Mouse (Mus musculus): Measurements from ENCODE around the gene Kank1. TPM values are rescaled to one million over a fixed set of nuclear protein-coding genes. Genes with fewer than 3 reads are reported as not detected.

Kank1 gene
- total and polyA plus RNA-seq, 2 experiments from 2014 or later: 6.0 to 16.6 TPM

DNA sequence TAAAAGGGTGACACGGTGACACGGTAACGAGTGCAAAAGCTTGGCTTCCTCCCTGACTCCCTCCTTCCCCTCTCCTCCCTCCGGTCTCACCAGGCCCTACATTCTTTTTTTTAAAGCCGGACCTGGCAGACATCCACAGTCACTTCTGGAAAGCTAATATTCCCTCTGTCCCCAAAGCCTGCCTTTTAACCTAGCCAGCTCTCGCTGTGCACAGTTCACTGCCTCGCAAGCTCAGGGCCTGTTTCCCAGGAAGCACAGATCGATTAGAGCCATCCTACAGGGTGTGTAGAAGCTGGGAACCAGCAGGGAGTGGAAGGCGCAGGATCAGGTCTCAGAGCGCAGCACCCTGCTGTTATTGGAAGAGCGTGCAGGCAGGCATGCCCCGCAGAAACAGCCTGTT lies 138.2 kb downstream of the Kank1 start:
- no peak for ATAC-seq (ENCODE audit: low FRiP score)
- no peak overlapping the region for H3K9ac ChIP-seq (replicated peaks; ENCODE audit: low read length, poor library complexity, severe bottlenecking)
- H3K4me2 ChIP-seq (ENCODE audit: low read depth, low read length, poor library complexity, severe bottlenecking): 0 out of 2 replicates have a peak overlapping the region, but pooled peaks have one; percentile 18

DNA sequence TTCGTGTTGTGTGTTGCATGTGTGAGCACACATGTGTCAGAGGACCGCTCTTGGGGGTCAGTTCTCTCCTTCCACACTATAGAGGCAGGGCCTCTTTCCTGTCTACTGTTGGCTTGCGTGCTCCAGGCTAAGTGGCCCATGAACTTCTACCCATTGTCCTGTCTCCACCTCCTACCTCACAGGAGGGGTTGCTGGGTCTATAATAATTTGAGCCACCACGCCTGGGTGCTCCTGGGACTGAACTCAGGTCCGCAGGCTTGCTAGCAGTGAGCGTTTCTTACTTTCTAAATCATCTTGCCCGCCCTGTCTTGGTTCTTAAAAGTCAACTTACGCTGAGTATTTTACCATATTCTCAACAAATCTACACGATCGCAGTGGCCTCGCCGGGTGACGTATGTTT lies 140.1 kb downstream of the Kank1 start:
- no peak overlapping the region for H3K4me2 ChIP-seq (ENCODE audit: low read depth, low read length, poor library complexity, severe bottlenecking)
- ATAC-seq (ENCODE audit: low FRiP score): no peak
- no peak overlapping the region for H3K9ac ChIP-seq (replicated peaks; ENCODE audit: low read length, poor library complexity, severe bottlenecking)
- 94% methylated on average over 13 of the region's 13 CpGs for WGBS
- H3K4me1 ChIP-seq (ENCODE audit: insufficient read depth, low read length): peaks cover 4% of the 10 kb centered on the region
- no peak for DNase-seq (ENCODE audit: low spot score)
- H3K4me3 ChIP-seq (ENCODE audit: low read depth, low read length): no peak overlapping the region
- H3K36me3 ChIP-seq (ENCODE audit: insufficient read depth, low read length): no peaks in the 10 kb centered on the region
- no peaks in the 10 kb centered on the region for H3K27me3 ChIP-seq (ENCODE audit: insufficient read depth, low read length)
- TF ChIP-seq CTCF (IDR thresholded peaks at IDR 0.05): no peak
- no peak overlapping the region for H3K27ac ChIP-seq (ENCODE audit: low read depth, low read length)
- no peaks in the 10 kb centered on the region for H3K9me3 ChIP-seq (ENCODE audit: low read length)

More for the DNA sequence above, 138.2 kb downstream of the Kank1 start:
- no peak for TF ChIP-seq CTCF (IDR thresholded peaks at IDR 0.05)
- Histone ChIP-seq H3K36me3 (ENCODE audit: insufficient read depth, low read length) (no peaks in the 10 kb centered on the region), H3K9me3 (ENCODE audit: low read length) (no peaks in the 10 kb centered on the region), H3K27me3 (ENCODE audit: insufficient read depth, low read length) (no peaks in the 10 kb centered on the region), H3K4me3 (ENCODE audit: low read depth, low read length) (no peak overlapping the region), H3K27ac (ENCODE audit: low read depth, low read length) (no peak overlapping the region), H3K4me1 (ENCODE audit: insufficient read depth, low read length) (peaks cover 4% of the 10 kb centered on the region)
- WGBS: 7% methylated on average over 12 of the region's 12 CpGs
- DNase-seq (ENCODE audit: low spot score): peak; percentile 72

- Histone ChIP-seq H3K4me3 (ENCODE audit: low read depth, low read length) (no peak overlapping the region), H3K4me2 (ENCODE audit: low read depth, low read length, poor library complexity, severe bottlenecking) (no peak overlapping the region), H3K27me3 (ENCODE audit: insufficient read depth, low read length) (no peaks in the 10 kb centered on the region), H3K36me3 (ENCODE audit: insufficient read depth, low read length) (no peaks in the 10 kb centered on the region), H3K27ac (ENCODE audit: low read depth, low read length) (no peak overlapping the region), H3K9ac (replicated peaks; ENCODE audit: low read length, poor library complexity, severe bottlenecking) (no peak overlapping the region), H3K9me3 (ENCODE audit: low read length) (no peaks in the 10 kb centered on the region), H3K4me1 (ENCODE audit: insufficient read depth, low read length) (peaks cover 5% of the 10 kb centered on the region; the same call in 1 of the 2 replicates)
- TF ChIP-seq CTCF (IDR thresholded peaks at IDR 0.05): no peak
- no peak for DNase-seq (ENCODE audit: low spot score)
- no peak for ATAC-seq (ENCODE audit: low FRiP score)
- WGBS: 86% methylated on average over 9 of the region's 9 CpGs
Measured at GRCm38 (mm10) chr19:25380675-25381074, 143.9 kb downstream of the Kank1 start.

DNA sequence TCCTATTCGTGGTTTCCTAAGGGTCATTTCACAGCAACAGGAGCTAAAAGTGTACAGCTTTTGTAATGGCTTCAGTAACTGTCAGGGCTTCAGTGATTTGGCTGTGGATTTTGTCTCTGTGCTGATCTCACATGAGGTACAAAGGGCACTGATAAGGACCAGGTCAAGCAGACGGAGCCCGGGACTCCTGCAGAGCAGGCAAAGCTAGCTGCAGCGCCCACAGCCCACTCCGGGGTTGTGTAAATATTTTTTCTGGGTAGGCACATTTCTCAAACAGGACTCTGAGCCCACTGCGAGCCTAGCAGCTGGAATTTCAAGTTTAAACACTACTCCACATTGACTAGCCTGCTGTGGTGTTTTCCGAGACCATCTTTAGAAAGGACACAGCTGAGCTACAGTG lies 145.2 kb downstream of the Kank1 start:
- DNase-seq (ENCODE audit: low spot score): no peak

GRCm38 (mm10) chr19:25382494-25382893 lies 145.7 kb downstream of the Kank1 start:
- TF ChIP-seq CTCF (IDR thresholded peaks at IDR 0.05): no peak
- no peak for DNase-seq (ENCODE audit: low spot score)
- ATAC-seq (ENCODE audit: low FRiP score): no peak
- Histone ChIP-seq H3K4me3 (ENCODE audit: low read depth, low read length) (no peak overlapping the region), H3K36me3 (ENCODE audit: insufficient read depth, low read length) (no peaks in the 10 kb centered on the region), H3K9me3 (ENCODE audit: low read length) (no peaks in the 10 kb centered on the region), H3K4me1 (ENCODE audit: insufficient read depth, low read length) (peaks cover 5% of the 10 kb centered on the region; the same call in 1 of the 2 replicates), H3K4me2 (ENCODE audit: low read depth, low read length, poor library complexity, severe bottlenecking) (no peak overlapping the region), H3K9ac (replicated peaks; ENCODE audit: low read length, poor library complexity, severe bottlenecking) (no peak overlapping the region), H3K27me3 (ENCODE audit: insufficient read depth, low read length) (no peaks in the 10 kb centered on the region), H3K27ac (ENCODE audit: low read depth, low read length) (no peak overlapping the region)
- 70% methylated on average over 6 of the region's 6 CpGs for WGBS

More for the DNA sequence above, 145.2 kb downstream of the Kank1 start:
- ATAC-seq (ENCODE audit: low FRiP score): no peak
- no peak overlapping the region for H3K4me2 ChIP-seq (ENCODE audit: low read depth, low read length, poor library complexity, severe bottlenecking)
- no peak overlapping the region for H3K4me3 ChIP-seq (ENCODE audit: low read depth, low read length)
- WGBS: 49% methylated on average over 7 of the region's 7 CpGs
- no peak overlapping the region for H3K9ac ChIP-seq (replicated peaks; ENCODE audit: low read length, poor library complexity, severe bottlenecking)
- H3K4me1 ChIP-seq (ENCODE audit: insufficient read depth, low read length): peaks cover 5% of the 10 kb centered on the region; the same call in 1 of the 2 replicates
- TF ChIP-seq CTCF (IDR thresholded peaks at IDR 0.05): no peak
- no peaks in the 10 kb centered on the region for H3K36me3 ChIP-seq (ENCODE audit: insufficient read depth, low read length)
- H3K9me3 ChIP-seq (ENCODE audit: low read length): no peaks in the 10 kb centered on the region
- no peaks in the 10 kb centered on the region for H3K27me3 ChIP-seq (ENCODE audit: insufficient read depth, low read length)
- no peak overlapping the region for H3K27ac ChIP-seq (ENCODE audit: low read depth, low read length)

- ATAC-seq (ENCODE audit: low FRiP score): no peak
- H3K4me1 ChIP-seq (ENCODE audit: insufficient read depth, low read length): peaks cover 5% of the 10 kb centered on the region; the same call in 1 of the 2 replicates
- no peaks in the 10 kb centered on the region for H3K9me3 ChIP-seq (ENCODE audit: low read length)
- no peak for TF ChIP-seq CTCF (IDR thresholded peaks at IDR 0.05)
- no peak for DNase-seq (ENCODE audit: low spot score)
- H3K36me3 ChIP-seq (ENCODE audit: insufficient read depth, low read length): no peaks in the 10 kb centered on the region
- no peak overlapping the region for H3K4me2 ChIP-seq (ENCODE audit: low read depth, low read length, poor library complexity, severe bottlenecking)
- H3K9ac ChIP-seq (replicated peaks; ENCODE audit: low read length, poor library complexity, severe bottlenecking): no peak overlapping the region
- no peak overlapping the region for H3K27ac ChIP-seq (ENCODE audit: low read depth, low read length)
- no peaks in the 10 kb centered on the region for H3K27me3 ChIP-seq (ENCODE audit: insufficient read depth, low read length)
- no peak overlapping the region for H3K4me3 ChIP-seq (ENCODE audit: low read depth, low read length)
- 10% methylated on average over 12 of the region's 12 CpGs for WGBS
Measured at GRCm38 (mm10) chr19:25383386-25384146, 146.8 kb downstream of the Kank1 start.
